Mouse (Mus musculus) spleen, adult 2 months (tissue): ENCODE data around the gene Map3k4. TPM values are rescaled to one million over a fixed set of nuclear protein-coding genes. Genes with fewer than 3 reads are reported as not detected.

Experiments
- DNase-seq, 2 experiments: peaks; one replicate each; pipeline versions ENCODE4 v3.0.0 to v3.0.0-alpha.2; 2012 to 2021; ENCODE audit warnings: low spot score in 2 of 2, low read depth in 1 of 2
- H3K27ac ChIP-seq: fragments of 200-500 bp; 2 replicates; pipeline ENCODE4 v1.5.1; 2012; ENCODE audit warnings: low read length, inconsistent platforms; ENCODE audit not compliant: insufficient read depth
- H3K27me3 ChIP-seq: fragments of 200-500 bp; 2 replicates; pipeline ENCODE4 v1.6.1; 2012; ENCODE audit warnings: mild to moderate bottlenecking, moderate library complexity, low read length, inconsistent platforms; ENCODE audit not compliant: control insufficient read depth, insufficient read depth
- H3K36me3 ChIP-seq: fragments of 200-500 bp; 2 replicates; pipeline ENCODE4 v1.6.1; 2012; ENCODE audit warnings: mild to moderate bottlenecking, low read length, inconsistent platforms; ENCODE audit not compliant: control insufficient read depth, insufficient read depth
- H3K4me1 ChIP-seq: fragments of 200-500 bp; 2 replicates; pipeline ENCODE4 v1.6.1; 2011; ENCODE audit warnings: inconsistent platforms; ENCODE audit not compliant: control insufficient read depth, insufficient read depth, insufficient read length
- H3K4me3 ChIP-seq: fragments of 200-500 bp; 2 replicates; pipeline ENCODE4 v1.5.1; 2011; ENCODE audit warnings: mild to moderate bottlenecking, inconsistent platforms; ENCODE audit not compliant: insufficient read depth, insufficient read length; ENCODE audit errors: extremely low read depth
- CTCF ChIP-seq: fragments of 200-500 bp; IDR thresholded peaks from 2 replicates; pipeline ENCODE4 v1.5.1; 2011; ENCODE audit warnings: mild to moderate bottlenecking, inconsistent platforms; ENCODE audit not compliant: insufficient read depth, insufficient read length, insufficient replicate concordance; ENCODE audit errors: extremely low read depth
- POLR2A ChIP-seq: fragments of 200-500 bp; IDR thresholded peaks from 2 replicates; pipeline ENCODE4 v1.6.1; 2011; ENCODE audit warnings: low read depth, low read length, inconsistent platforms
- WGBS: fragments of 180-500 bp; shearing (Covaris S2); methylation state at CpG from one replicate; pipeline ENCODE4 v1.1.7; 2018; 5-methylcytosine and 5-hydroxymethylcytosine counted together
- polyA plus RNA-seq: library from polyadenylated mRNA; depleted of rRNA; stranded (reverse); fragments of >200 nt; gene quantifications from 2 replicates; pipeline ENCODE4 v1.2.3, GENCODE M21; 2012

The Map3k4 gene
- polyA plus RNA-seq, 1 experiment = 18.4 TPM

DNA sequence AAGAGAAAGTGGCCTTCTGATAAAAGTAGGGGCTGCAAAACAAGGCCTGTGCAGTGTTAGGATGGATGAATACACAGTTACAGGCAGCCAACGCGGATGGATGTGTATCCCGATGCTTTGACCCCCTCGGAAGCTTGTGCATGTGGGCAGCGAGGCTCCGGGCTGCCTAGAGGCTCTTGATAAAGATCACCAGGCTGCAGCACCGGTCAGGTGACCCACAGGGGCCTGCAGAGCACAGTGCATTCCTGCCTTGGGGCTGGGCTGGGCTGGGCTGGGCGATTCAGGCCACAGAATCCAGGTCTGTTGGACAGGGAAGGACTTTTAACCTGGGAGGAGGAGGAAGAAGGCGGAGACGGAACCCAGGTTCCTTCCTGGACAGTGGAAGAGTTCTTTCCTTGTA lies 123.0 kb downstream of the Map3k4 start:
- Histone ChIP-seq H3K4me3 (no peak overlapping the region), H3K36me3 (no peaks in the 10 kb centered on the region), H3K4me1 (peaks cover 4% of the 10 kb centered on the region; the same call in 1 of the 2 replicates), H3K27me3 (no peaks in the 10 kb centered on the region), H3K27ac (no peak overlapping the region)
- WGBS = 78% methylated on average over 10 of the region's 10 CpGs
- DNase-seq = no peak
- no peak for TF ChIP-seq CTCF
- no peak for TF ChIP-seq POLR2A

DNA sequence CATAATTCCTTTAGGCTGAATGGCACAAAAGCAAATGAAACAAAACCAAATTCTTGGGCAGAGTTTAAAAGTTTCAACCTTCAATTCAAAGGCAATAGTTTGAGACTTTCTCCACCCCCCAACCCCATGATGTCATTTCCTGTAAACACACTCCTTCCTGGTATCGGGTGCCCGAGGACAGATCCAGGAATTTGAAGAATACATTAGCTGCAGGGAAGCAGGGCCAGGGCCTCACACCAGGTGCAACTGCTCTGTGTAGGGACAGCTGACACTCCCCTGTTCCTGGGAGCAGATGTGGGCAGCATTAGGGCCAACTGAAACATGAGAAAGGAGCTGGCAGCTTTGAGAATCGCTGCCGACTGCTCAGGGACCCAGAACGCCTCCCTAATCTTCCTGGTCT lies 123.5 kb downstream of the Map3k4 start:
- Histone ChIP-seq H3K27ac (no peak overlapping the region), H3K4me3 (no peak overlapping the region), H3K4me1 (peaks cover 4% of the 10 kb centered on the region; the same call in 1 of the 2 replicates), H3K27me3 (no peaks in the 10 kb centered on the region), H3K36me3 (no peaks in the 10 kb centered on the region)
- no peak for TF ChIP-seq CTCF
- TF ChIP-seq POLR2A = no peak
- DNase-seq = no peak
- WGBS = 45% methylated on average over 5 of the region's 5 CpGs

GRCm38 (mm10) chr17:12187782-12188181 lies 130.8 kb downstream of the Map3k4 start:
- Histone ChIP-seq H3K27me3 (no peaks in the 10 kb centered on the region), H3K4me3 (no peak overlapping the region), H3K4me1 (no peaks in the 10 kb centered on the region), H3K36me3 (no peaks in the 10 kb centered on the region), H3K27ac (no peak overlapping the region)
- 94% methylated on average over 1 of the region's 1 CpGs for WGBS
- TF ChIP-seq CTCF = no peak
- TF ChIP-seq POLR2A = no peak
- no peak for DNase-seq

DNA sequence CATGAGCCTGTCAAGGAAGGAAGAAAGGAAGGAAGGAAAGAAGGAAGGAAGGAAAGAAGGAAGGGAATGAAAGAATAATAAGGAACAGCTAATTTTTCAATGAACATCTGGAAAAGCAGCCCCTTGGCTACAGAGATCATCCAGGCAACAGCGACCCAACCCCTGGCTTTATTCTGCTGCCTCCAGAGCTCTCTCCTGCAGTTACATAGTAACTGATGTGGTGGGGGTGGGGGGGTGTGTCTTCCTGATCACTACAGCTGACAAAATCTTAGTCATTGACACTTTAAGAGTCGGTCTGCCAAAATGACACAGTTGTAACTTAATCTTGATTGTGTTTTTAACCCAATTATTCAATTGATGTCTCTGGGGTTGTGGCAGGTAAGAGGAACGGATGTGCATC lies 132.3 kb downstream of the Map3k4 start:
- WGBS = 86% methylated on average over 3 of the region's 3 CpGs
- Histone ChIP-seq H3K4me3 (no peak overlapping the region), H3K27me3 (no peaks in the 10 kb centered on the region), H3K36me3 (no peaks in the 10 kb centered on the region), H3K4me1 (0 out of 2 replicates have a peak, but pooled peaks cover 2% of the 10 kb centered on the region), H3K27ac (no peak overlapping the region)
- no peak for DNase-seq
- TF ChIP-seq POLR2A = no peak

- Histone ChIP-seq H3K27ac (no peak overlapping the region), H3K36me3 (no peaks in the 10 kb centered on the region), H3K27me3 (no peaks in the 10 kb centered on the region), H3K4me1 (0 out of 2 replicates have a peak, but pooled peaks cover 2% of the 10 kb centered on the region), H3K4me3 (no peak overlapping the region)
- TF ChIP-seq POLR2A = no peak
- TF ChIP-seq CTCF = no peak
- 77% methylated on average over 4 of the region's 4 CpGs for WGBS
- DNase-seq = no peak
These were observed 132.7 kb downstream of the Map3k4 start for GRCm38 (mm10) chr17:12185855-12186254.

- Histone ChIP-seq H3K27ac (no peak overlapping the region), H3K4me3 (no peak overlapping the region), H3K4me1 (0 out of 2 replicates have a peak, but pooled peaks cover 2% of the 10 kb centered on the region), H3K27me3 (no peaks in the 10 kb centered on the region), H3K36me3 (no peaks in the 10 kb centered on the region)
- no peak for TF ChIP-seq CTCF
- no peak for TF ChIP-seq POLR2A
- WGBS = 91% methylated on average over 8 of the region's 8 CpGs
- DNase-seq = no peak
These were observed 134.3 kb downstream of the Map3k4 start for GRCm38 (mm10) chr17:12184283-12184682.

DNA sequence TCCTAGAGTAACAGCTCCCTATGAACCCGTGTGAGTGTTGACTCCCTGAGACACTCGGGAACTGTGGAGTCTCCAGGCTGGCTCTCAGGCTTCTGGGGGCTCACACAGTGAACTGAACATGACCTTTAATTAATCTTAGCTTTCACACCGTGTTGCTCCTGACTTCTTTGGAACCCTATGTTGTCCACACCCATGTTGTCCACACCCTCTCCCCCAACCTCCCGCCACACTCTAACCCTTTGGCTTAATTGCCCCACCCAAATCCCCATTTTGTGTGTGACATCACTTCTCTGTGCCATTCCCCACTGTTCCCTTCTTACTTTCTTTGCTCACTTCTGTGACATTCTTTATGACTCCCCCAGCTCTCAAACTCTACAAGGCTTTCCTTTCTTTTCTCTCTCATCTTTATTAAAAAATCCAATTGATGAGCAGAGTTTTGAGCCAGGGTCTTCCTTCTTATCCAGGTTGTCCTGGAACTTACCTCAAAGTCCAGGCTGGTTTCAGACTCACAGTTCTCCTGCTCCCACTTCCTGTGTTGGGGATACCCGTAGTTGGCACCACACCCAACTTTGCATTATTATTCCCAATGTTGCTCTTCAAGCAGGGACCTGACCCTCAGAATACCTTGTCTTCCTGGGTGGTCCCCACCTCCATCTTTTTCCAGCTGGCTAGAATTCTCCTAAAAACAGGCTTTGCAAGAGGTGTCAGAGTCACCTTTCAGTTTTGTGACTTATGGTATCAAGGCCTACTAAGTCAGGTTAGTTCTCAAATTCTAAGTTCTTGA lies 135.7 kb downstream of the Map3k4 start:
- no peak overlapping the region for H3K27ac ChIP-seq
- DNase-seq = no peak
- WGBS = 88% methylated on average over 5 of the region's 5 CpGs
- H3K4me3 ChIP-seq = no peak overlapping the region
- TF ChIP-seq POLR2A = no peak
- TF ChIP-seq CTCF = no peak
- no peaks in the 10 kb centered on the region for H3K36me3 ChIP-seq
- H3K27me3 ChIP-seq = no peaks in the 10 kb centered on the region
- 0 out of 2 replicates have a peak, but pooled peaks cover 2% of the 10 kb centered on the region for H3K4me1 ChIP-seq
